Mouse (Mus musculus) bone marrow macrophage, adult 2 months (primary cell): Measurements from ENCODE around the gene Tmem156.

Source experiments
- CTCF ChIP-seq: IDR thresholded peaks from 2 replicates; pipeline ENCODE4 v1.5.1; 2012; ENCODE audit warnings: low read depth, mild to moderate bottlenecking, low read length, moderate library complexity
- POLR2A ChIP-seq: IDR thresholded peaks from 2 replicates; pipeline ENCODE4 v1.6.1; 2012; ENCODE audit warnings: mild to moderate bottlenecking, low read depth, low read length, borderline replicate concordance

GRCm38 (mm10) chr5:65130528-65131210 lies 38.7 kb upstream of the Tmem156 start:
- no peak for TF ChIP-seq CTCF
- no peak for TF ChIP-seq POLR2A
